Mouse (Mus musculus) midbrain, postnatal 0 days (tissue): ENCODE data around the gene H2afy2. TPM values are rescaled to one million over a fixed set of nuclear protein-coding genes. Genes with fewer than 3 reads are reported as not detected.
A peak's percentile ranks its signal among the peaks of the same experiment; 100 is the strongest.

ENCODE experiments used
- ATAC-seq: fragments of 200-750 bp; cut with Nextera tagmentation; 2 replicates; pipeline ENCODE4 v1.8.0; 2017; ENCODE audit warnings: moderate number of reproducible peaks, mild to moderate bottlenecking, moderate TSS enrichment, moderate library complexity; ENCODE audit not compliant: low FRiP score
- DNase-seq: peaks from one replicate; pipeline ENCODE4 v3.0.0-alpha.2; 2015; ENCODE audit warnings: low spot score
- H3K27ac ChIP-seq: fragments of 300-500 bp; sonication (generic); 2 replicates; pipeline ENCODE4 v1.5.1; 2014; ENCODE audit warnings: low read depth, mild to moderate bottlenecking, low read length, mixed read lengths
- H3K27me3 ChIP-seq: fragments of 300-500 bp; sonication (generic); 2 replicates; pipeline ENCODE4 v1.6.1; 2014; ENCODE audit warnings: low read length, control low read depth, mixed read lengths; ENCODE audit not compliant: insufficient read depth
- H3K36me3 ChIP-seq: fragments of 300-500 bp; sonication (generic); 2 replicates; pipeline ENCODE4 v1.6.1; 2014; ENCODE audit warnings: low read length, control low read depth, mixed read lengths; ENCODE audit not compliant: insufficient read depth
- H3K4me1 ChIP-seq: fragments of 300-500 bp; sonication (generic); 2 replicates; pipeline ENCODE4 v1.6.1; 2014; ENCODE audit warnings: mild to moderate bottlenecking, control low read depth, antibody characterized with exemption, low read length, mixed read lengths; ENCODE audit not compliant: insufficient read depth
- H3K4me2 ChIP-seq: fragments of 300-500 bp; sonication (generic); 2 replicates; pipeline ENCODE4 v1.6.1; 2014; ENCODE audit warnings: low read depth, mild to moderate bottlenecking, low read length, mixed read lengths; ENCODE audit not compliant: poor library complexity, severe bottlenecking
- H3K4me3 ChIP-seq: fragments of 300-500 bp; sonication (generic); 2 replicates; pipeline ENCODE4 v1.5.1; 2014; ENCODE audit warnings: low read depth, mild to moderate bottlenecking, low read length, moderate library complexity
- H3K9ac ChIP-seq: fragments of 300-500 bp; sonication (generic); replicated peaks from 2 replicates; pipeline ENCODE4 v1.6.1; 2014; ENCODE audit warnings: mild to moderate bottlenecking, low read length, moderate library complexity, mixed read lengths; ENCODE audit not compliant: poor library complexity, severe bottlenecking
- H3K9me3 ChIP-seq: fragments of 300-500 bp; sonication (generic); 2 replicates; pipeline ENCODE4 v1.6.1; 2016; ENCODE audit warnings: low read length, control low read depth
- CTCF ChIP-seq: IDR thresholded peaks from 2 replicates; pipeline ENCODE4 v1.5.1; 2016; ENCODE audit warnings: antibody characterized with exemption, mild to moderate bottlenecking
- WGBS: fragments of 180-500 bp; shearing (Covaris S2); extraction: QIAGEN DNeasy Blood & Tissue Kit; methylation state at CpG from one replicate; pipeline ENCODE4 v1.1.7; 2014; 5-methylcytosine and 5-hydroxymethylcytosine counted together
- polyA plus RNA-seq: library from polyadenylated mRNA; unstranded; fragments of >200 nt; fragmentation: Nextera tagmentation; extraction: Ambion mirVana; gene quantifications from 2 replicates; pipeline ENCODE4 v1.2.1, GENCODE M21; 2015
- total RNA-seq: library from RNA; depleted of rRNA; stranded (reverse); fragments of >200 nt; gene quantifications from 2 replicates; pipeline ENCODE4 v1.2.3, GENCODE M21; 2014

H2afy2 gene
- total and polyA plus RNA-seq, 2 experiments from 2014 or later, result 123 to 206 TPM

- no peaks in the 10 kb centered on the region for H3K9me3 ChIP-seq
- no peak overlapping the region for H3K4me2 ChIP-seq
- H3K4me3 ChIP-seq, result no peak overlapping the region
- 51% methylated on average over 8 of the region's 8 CpGs for WGBS
- ATAC-seq, result no peak
- H3K27me3 ChIP-seq, result no peaks in the 10 kb centered on the region
- no peak overlapping the region for H3K27ac ChIP-seq
- no peak for TF ChIP-seq CTCF
- DNase-seq, result no peak
- no peak overlapping the region for H3K9ac ChIP-seq
- no peaks in the 10 kb centered on the region for H3K4me1 ChIP-seq
- no peaks in the 10 kb centered on the region for H3K36me3 ChIP-seq
Observed at GRCm38 (mm10) chr10:61793015-61793414, 9.1 kb upstream of the H2afy2 start.

- Histone ChIP-seq H3K36me3 (no peaks in the 10 kb centered on the region), H3K9me3 (no peaks in the 10 kb centered on the region), H3K9ac (no peak overlapping the region), H3K4me1 (0 out of 2 replicates have a peak, but pooled peaks cover 4% of the 10 kb centered on the region), H3K27me3 (no peaks in the 10 kb centered on the region), H3K4me2 (no peak overlapping the region), H3K4me3 (no peak overlapping the region), H3K27ac (no peak overlapping the region)
- ATAC-seq (no peak), DNase-seq (no peak)
- no peak for TF ChIP-seq CTCF
- WGBS, result 96% methylated on average over 5 of the region's 5 CpGs
Observed at GRCm38 (mm10) chr10:61788499-61788898, 4.6 kb upstream of the H2afy2 start.

- DNase-seq (no peak), ATAC-seq (no peak)
- Histone ChIP-seq H3K9ac (no peak overlapping the region), H3K4me3 (no peak overlapping the region), H3K9me3 (no peaks in the 10 kb centered on the region), H3K36me3 (no peaks in the 10 kb centered on the region), H3K4me2 (no peak overlapping the region), H3K27ac (no peak overlapping the region), H3K4me1 (0 out of 2 replicates have a peak, but pooled peaks cover 4% of the 10 kb centered on the region), H3K27me3 (no peaks in the 10 kb centered on the region)
- TF ChIP-seq CTCF, result no peak
- WGBS, result 75% methylated on average over 10 of the region's 10 CpGs
Observed at GRCm38 (mm10) chr10:61787541-61788313, 3.8 kb upstream of the H2afy2 start.

GRCm38 (mm10) chr10:61784414-61784813, 467 bp upstream of the H2afy2 start:
- no peak for TF ChIP-seq CTCF
- peak overlapping the region; percentile 59 for H3K4me2 ChIP-seq
- DNase-seq (peak; percentile 58), ATAC-seq (peak; percentile 53; the same call in 1 of the 2 replicates)
- H3K9me3 ChIP-seq, result no peaks in the 10 kb centered on the region
- H3K27me3 ChIP-seq, result no peaks in the 10 kb centered on the region
- peak overlapping the region; percentile 100 for H3K9ac ChIP-seq
- WGBS, result 10% methylated on average over 10 of the region's 10 CpGs
- no peaks in the 10 kb centered on the region for H3K36me3 ChIP-seq
- H3K4me1 ChIP-seq, result peaks cover 4% of the 10 kb centered on the region; the same call in 1 of the 2 replicates
- H3K27ac ChIP-seq, result peak overlapping the region; percentile 100
- H3K4me3 ChIP-seq, result peak overlapping the region; percentile 87

GRCm38 (mm10) chr10:61782799-61783611, 942 bp downstream of the H2afy2 start:
- 1% methylated on average over 69 of the region's 74 CpGs for WGBS

More at GRCm38 (mm10) chr10:61782799-61783611, 942 bp downstream of the H2afy2 start:
- Histone ChIP-seq H3K4me2 (peak overlapping the region; percentile 59), H3K9ac (peak overlapping the region; percentile 100), H3K4me3 (peak overlapping the region; percentile 87), H3K27ac (peak overlapping the region; percentile 100), H3K27me3 (no peaks in the 10 kb centered on the region), H3K36me3 (no peaks in the 10 kb centered on the region), H3K4me1 (peaks cover 4% of the 10 kb centered on the region; the same call in 1 of the 2 replicates), H3K9me3 (no peaks in the 10 kb centered on the region)
- ATAC-seq, result peak; percentile 68
- peak; percentile 70 for DNase-seq
- TF ChIP-seq CTCF, result peak; percentile 78
